ENCODE assay signal across 8 mouse cellular contexts in genomic region chr16:90727233-90728115, GRCm38 (mm10). TPM values are rescaled to one million over a fixed set of nuclear protein-coding genes. Genes with fewer than 3 reads are reported as not detected.
DNase-seq lines count a peak whose midpoint lies in the region; ATAC-seq and TF ChIP-seq lines count a peak whose summit lies in the region.

Mis18a (minus strand) TSS chr16:90727404.

- H3K9ac ChIP-seq in lung, postnatal 0 days (replicated peaks; ENCODE audit: low read depth) = peak within 1 kb of the TSS; percentile 72

- H3K4me3 ChIP-seq in hindbrain, embryonic 10.5 days = peak within 1 kb of the TSS; percentile 76
- peak within 1 kb of the TSS; percentile 74 for H3K4me3 ChIP-seq in lung, postnatal 0 days (ENCODE audit: low read depth, low read length)

- TF ChIP-seq CTCF in lung, postnatal 0 days (IDR thresholded peaks at IDR 0.05) = peak; percentile 31

- peak; percentile 96 for DNase-seq in MN1 (ENCODE audit: low spot score)
- peak; percentile 95 for DNase-seq in cerebellum, adult 9-10 months
- peak; percentile 96 for DNase-seq in hindbrain, embryonic 10.5 days (ENCODE audit: low spot score)
- DNase-seq in layer of hippocampus, adult 9-11 months = peak; percentile 96
- DNase-seq in lung, postnatal 0 days (ENCODE audit: low spot score) = peak; percentile 98
- peak; percentile 93 for DNase-seq in ovary, postnatal 14 days (ENCODE audit: low spot score)
- peak; percentile 96 for DNase-seq in thymus, postnatal 14 days

- peaks cover 22% of the 10 kb centered on the region for H3K4me1 ChIP-seq in hindbrain, embryonic 10.5 days (replicated peaks)
- peaks cover 4% of the 10 kb centered on the region; the same call in 1 of the 2 replicates for H3K4me1 ChIP-seq in lung, postnatal 0 days (ENCODE audit: insufficient read depth, low read depth, low read length)

- H3K36me3 ChIP-seq in hindbrain, embryonic 10.5 days = peaks cover 29% of the 10 kb centered on the region
- H3K36me3 ChIP-seq in lung, postnatal 0 days (ENCODE audit: insufficient read depth, low read length) = no peaks in the 10 kb centered on the region

- peak; percentile 99 for ATAC-seq in frontal cortex, adult (ENCODE audit: low TSS enrichment)
- peak; percentile 98 for ATAC-seq in lung, postnatal 0 days

- 2% methylated on average over 53 of the region's 53 CpGs for WGBS in hindbrain, embryonic 10.5 days
- WGBS in lung, postnatal 0 days = 2% methylated on average over 53 of the region's 53 CpGs

- peaks cover 5% of the 10 kb centered on the region; the same call in 1 of the 2 replicates for H3K9me3 ChIP-seq in hindbrain, embryonic 10.5 days
- no peaks in the 10 kb centered on the region for H3K9me3 ChIP-seq in lung, postnatal 0 days (ENCODE audit: low read length)

- H3K27me3 ChIP-seq in hindbrain, embryonic 10.5 days (ENCODE audit: insufficient read depth, poor library complexity, severe bottlenecking) = no peaks in the 10 kb centered on the region
- no peaks in the 10 kb centered on the region for H3K27me3 ChIP-seq in lung, postnatal 0 days (replicated peaks; ENCODE audit: insufficient read depth, low read length)

- peak within 1 kb of the TSS; percentile 96 for H3K4me2 ChIP-seq in lung, postnatal 0 days (replicated peaks; ENCODE audit: low read depth, low read length)

- no peak for TF ChIP-seq EP300 in lung, postnatal 0 days (IDR thresholded peaks at IDR 0.05)

- H3K27ac ChIP-seq in hindbrain, embryonic 10.5 days = peak within 1 kb of the TSS; percentile 92
- no peak within 1 kb of the TSS for H3K27ac ChIP-seq in lung, postnatal 0 days (ENCODE audit: low read length)

RNA-seq across cellular contexts. Expression of gene Mis18a, which starts in this region (rescaled TPM):
- 81.0 and 96.2 TPM in 2 replicates for polyA plus RNA-seq in hindbrain, embryonic 10.5 days (2016; fragmentation: Nextera tagmentation; extraction: Ambion mirVana)
- polyA plus RNA-seq in lung, postnatal 0 days (2015; fragmentation: Nextera tagmentation; extraction: Ambion mirVana) = 25.7 and 27.7 TPM in 2 replicates
